Mouse (Mus musculus) telencephalon, adult 2 months (tissue): ENCODE results near the gene Rnf135.
"Not testable (repeated sequence)": the region's sequence is repeated elsewhere in the genome, so short reads cannot be mapped to it uniquely, and the experiment has no call there.

Source experiments
- DNase-seq: peaks from one replicate; pipeline ENCODE4 v3.0.0-alpha.2; 2011; ENCODE audit warnings: low read depth, low spot score

Gene Rnf135

GRCm38 (mm10) chr11:80183705-80184255, at the start of gene Rnf135:
Gene Rnf135, plus strand, starts transcription at chr11:80183851.
- peak; percentile 70 for DNase-seq

DNA sequence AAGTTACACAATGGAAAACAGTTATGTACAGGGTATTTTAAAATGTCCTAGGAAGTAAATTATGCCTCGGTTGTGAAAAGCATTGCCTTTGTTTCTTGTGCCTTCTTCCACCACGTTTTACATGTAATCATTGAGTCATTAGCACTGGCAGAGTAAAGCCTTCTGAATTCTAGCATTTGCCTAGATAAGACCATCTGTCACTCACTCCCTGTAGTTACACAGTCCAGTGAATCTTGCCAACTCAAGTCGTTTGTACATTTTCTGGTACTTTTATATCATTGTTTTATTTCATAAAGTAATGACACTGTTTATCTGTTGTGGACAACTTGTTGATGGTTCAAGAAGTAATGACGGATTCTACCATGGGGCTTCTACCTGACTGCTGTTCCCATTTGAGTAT, 48.9 kb upstream of the Rnf135 start:
- no peak for DNase-seq

DNA sequence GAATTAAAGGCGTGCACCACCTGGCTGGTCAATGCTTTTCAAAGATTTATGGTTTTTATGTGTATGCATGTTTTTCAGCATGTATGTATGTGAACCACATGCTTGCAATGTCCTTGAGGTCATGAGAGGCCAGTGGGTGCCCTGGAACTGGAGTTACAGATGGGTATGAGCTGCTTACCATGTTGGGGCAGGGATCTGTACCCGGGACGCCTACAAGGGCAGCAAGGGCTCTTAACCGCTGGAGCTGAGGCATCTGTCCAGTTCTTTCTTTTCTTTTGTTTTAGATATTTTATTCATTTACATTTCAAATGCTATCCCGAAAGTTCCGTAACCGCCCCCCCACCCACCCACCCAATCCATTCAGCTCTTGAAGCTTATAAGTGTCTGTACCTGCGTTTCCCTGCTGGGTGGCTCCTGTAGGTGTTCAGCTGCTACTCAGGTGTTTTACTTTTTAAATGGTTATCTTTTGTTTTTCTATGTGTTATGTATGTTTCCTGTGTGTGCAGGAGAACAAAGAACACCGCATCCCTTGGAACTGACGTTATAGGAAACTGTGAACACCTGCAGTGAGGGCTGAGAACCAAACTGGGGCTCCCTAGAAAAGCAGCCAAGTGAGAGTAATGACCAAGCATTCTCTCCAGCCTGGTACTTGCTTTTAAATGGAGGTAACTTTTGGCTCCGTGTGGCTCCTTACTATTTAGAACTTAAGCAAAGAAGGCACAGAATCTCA, 47.5 kb upstream of the Rnf135 start:
- DNase-seq = no peak

DNA sequence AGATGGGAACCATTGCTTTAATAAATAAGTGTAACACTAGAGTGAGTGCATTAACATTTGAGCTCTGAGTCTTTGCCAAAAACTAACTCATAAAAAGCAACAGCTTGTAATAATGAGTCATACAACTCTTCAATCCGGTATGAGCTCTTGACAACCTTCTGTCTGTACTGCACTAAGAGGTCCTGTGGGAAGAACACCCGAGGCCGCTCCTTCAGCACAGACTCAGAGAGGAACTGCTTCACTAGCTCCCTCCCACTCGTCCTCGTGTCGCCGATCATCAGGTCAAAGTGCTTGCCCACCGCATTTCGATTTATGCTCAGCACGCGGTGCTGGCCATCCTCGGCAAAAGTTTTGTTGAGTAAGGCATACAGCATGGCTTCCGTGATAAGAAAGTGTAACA, 46.9 kb upstream of the Rnf135 start:
- no peak for DNase-seq

DNA sequence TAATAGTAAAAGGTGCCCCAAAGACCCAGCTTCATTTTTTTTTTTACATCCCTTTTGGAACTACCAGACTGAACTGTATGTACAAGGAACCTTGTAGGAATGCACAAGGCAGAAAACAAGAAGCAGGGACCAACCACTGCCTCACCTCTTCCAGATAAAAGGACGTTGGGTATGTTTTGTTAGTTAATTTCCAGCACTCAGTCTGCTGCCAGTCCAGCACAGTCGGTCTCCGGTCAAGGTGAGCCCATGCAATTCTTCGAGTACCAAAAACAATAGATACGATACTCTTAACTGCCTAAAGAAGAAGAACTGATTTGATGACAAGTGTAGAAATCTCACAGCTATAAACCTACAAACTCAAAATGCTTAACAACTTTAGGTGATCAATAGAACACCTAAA, 45.9 kb upstream of the Rnf135 start:
- no peak for DNase-seq

DNA sequence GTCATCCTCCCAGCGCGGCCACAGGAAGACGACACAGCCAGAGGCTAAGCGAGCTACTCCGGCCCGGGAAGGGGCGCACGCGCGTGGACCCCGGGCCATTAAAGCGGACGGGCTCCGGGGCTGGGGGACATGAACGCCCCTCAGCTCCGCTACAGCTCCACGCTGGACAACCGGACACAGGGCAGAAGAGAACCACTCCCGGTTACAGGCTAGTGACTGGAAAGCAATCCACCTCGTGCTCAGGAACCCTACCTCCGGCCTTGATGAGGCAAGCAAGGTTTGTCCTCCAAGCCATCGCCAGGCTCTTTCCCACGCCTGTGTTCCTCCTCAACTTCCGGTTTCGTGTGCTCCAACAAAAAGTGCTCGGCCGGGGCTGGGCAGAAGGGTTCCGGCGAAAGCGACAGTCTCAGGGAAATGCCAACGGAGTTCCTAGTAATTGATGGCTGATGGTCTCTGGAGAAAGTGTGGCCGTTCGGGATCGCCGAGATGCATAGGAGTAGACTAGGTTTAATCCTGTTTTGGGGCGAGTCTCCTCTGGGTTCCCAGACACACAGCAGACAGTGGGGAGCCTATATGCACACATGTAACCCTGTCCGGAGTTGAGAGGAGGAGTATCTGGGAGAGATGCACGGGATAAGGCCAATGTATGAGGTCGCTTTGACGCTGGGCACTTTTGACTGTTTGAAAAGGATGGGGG, 41.7 kb upstream of the Rnf135 start, which contains the start of gene Tefm:
Gene Tefm (minus strand): TSS at position 351 of the 697 bp plus-strand sequence.
- DNase-seq = peak; percentile 86

DNA sequence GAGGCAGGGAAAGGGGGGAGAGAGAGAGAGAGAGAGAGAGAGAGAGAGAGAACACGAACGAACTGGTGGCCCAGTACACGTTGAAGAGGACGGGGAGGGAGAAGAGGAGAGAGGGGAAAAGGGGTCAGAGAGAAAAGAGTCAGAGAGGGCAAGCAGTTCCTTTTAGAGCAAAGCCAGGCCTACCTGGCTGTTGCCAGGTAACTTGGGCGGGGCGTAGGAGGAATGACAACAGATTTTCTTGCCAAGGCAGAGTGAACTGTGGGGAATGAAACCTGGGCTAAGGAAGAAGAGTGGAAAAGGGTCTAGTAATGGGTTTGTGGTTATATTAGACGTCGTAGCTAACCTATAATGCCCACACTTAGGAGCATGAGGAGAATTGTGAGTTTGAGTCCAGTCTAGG, 40.8 kb upstream of the Rnf135 start:
- no peak for DNase-seq

- DNase-seq = no peak
Measured at GRCm38 (mm10) chr11:80145787-80146275, 37.8 kb upstream of the Rnf135 start.

- no peak for DNase-seq
Measured at GRCm38 (mm10) chr11:80147748-80148147, 35.9 kb upstream of the Rnf135 start.

- no peak for DNase-seq
Measured at GRCm38 (mm10) chr11:80148313-80148712, 35.3 kb upstream of the Rnf135 start.

DNA sequence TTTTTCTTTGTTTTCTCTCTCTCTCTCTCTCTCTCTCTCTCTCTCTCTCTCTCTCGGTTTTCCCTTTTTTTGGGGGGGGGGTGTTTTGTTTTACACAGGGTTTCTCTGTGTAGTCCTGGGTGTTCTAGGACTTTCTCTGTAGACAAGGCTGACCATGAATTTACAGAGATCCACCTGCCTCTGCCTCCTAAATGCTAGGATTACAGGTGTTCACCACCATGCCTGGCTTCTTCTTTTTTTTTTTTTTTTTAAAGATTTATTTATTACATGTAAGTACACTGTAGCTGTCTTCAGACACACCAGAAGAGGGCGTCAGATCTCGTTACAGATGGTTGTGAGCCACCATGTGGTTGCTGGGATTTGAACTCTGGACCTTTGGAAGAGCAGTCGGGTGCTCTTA, 34.7 kb upstream of the Rnf135 start:
- not testable (repeated sequence) for DNase-seq

GRCm38 (mm10) chr11:80149412-80150023, 34.1 kb upstream of the Rnf135 start:
- no peak for DNase-seq

DNA sequence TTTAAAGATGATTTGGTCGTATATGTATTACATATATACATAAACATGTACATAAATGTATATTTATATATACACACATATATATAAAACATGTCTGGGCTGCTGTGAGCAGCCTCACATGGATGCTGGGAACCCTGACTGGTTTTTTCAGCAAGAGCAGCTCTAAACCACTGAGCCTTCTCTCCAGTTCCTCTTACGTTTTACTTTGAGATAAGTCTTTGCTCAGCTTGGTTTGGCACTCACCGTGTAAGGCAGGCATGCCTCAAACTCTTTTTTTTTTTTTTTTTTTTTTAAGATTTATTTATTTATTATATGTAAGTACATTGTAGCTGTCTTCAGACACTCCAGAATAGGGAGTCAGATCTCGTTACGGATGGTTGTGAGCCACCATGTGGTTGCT, 33.1 kb upstream of the Rnf135 start:
- no peak for DNase-seq

DNA sequence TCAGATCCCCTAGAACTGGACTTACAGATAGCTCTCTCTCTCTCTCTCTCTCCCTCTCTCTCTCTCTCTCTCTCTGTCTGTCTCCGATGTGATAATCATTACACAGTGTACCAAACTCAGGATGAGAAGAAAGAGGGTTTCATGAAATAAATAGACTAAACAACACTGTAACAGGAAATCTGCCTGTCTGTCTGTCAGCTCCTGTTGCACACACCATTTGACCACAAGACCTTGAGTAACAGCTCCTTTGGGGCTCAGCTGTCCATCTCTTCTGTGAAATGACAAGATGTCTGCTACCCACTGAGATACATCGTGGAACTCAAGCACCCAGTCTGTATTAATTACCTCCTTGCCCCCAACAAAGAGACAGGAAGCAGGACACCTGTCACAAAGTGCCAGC, 32.1 kb upstream of the Rnf135 start:
- no peak for DNase-seq

GRCm38 (mm10) chr11:80152376-80152775, 31.3 kb upstream of the Rnf135 start:
- no peak for DNase-seq

DNA sequence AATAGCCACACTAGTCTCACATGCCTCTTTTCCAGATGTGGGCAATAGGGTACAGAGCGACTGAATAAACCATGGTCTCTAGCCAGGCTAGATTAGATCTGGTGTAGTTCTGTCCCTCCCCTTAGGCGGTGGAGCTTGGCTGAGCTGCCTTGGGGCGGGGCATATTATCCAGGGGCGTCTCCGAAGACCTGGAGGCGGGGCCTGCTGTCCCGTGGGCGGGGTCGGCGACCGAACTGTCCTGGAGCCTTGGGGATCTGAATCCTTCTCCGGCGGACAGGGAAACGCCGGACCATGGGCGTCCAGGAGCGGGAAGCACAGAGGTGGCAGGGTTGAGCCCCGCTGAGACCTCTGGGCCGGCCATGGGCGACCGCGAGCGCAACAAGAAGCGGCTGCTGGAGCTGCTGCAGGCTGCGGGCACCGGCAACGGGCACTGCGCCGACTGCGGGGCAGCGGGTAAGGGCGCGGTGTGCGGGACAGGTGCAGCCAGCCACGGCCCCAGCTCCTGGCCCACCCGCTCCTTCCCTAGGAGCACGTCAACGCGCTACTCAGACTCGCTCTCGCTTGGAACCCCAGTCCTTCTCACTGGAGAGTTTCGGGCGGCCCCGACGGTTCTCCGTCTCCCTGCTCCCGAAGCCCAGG, 29.7 kb upstream of the Rnf135 start, which contains the start of gene Adap2:
Gene Adap2 (plus strand): TSS at position 249 of the 639 bp plus-strand sequence.
- no peak for DNase-seq

GRCm38 (mm10) chr11:80154501-80154900, 29.1 kb upstream of the Rnf135 start:
- no peak for DNase-seq

DNA sequence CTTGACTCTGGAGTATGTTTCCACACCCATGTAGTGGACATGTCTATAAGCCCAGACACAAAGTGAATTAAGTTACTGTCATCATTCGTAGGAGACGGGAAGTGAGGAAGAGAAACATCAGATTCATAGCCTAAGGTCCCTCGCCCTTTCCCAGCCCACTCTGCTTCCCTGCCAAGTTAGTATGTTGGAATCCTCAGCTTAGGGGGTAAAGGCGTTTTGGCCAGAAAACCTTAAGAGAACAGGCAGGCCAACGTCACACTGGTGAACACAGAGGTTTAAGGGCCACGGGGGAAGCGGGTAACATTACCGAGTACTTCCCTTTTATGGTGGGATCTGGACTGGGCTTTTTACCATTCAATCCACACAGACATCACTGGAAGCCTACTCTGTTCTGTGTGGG, 28.1 kb upstream of the Rnf135 start:
- DNase-seq = no peak

GRCm38 (mm10) chr11:80155961-80156360, 27.7 kb upstream of the Rnf135 start:
- DNase-seq = no peak

DNA sequence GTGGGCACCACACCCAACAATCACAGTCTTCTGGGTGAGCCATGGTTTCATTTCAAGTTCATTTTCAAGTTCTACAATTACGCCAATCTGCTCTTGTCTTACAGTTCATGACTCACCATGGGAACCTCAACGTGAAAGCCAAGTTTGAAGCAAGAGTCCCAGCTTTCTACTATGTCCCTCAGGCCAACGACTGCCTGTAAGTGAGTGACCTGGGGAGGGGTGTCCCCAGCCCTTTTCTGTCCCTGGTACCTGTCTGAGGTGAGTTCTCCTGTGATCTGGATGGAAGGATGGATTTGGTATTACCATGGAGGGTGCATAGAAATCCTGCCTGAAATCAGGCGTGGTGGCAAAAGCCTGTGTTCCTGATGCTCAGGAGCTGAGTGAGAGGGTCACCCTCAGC, 26.8 kb upstream of the Rnf135 start:
- no peak for DNase-seq

- no peak for DNase-seq
Measured at GRCm38 (mm10) chr11:80159018-80159417, 24.6 kb upstream of the Rnf135 start.

DNA sequence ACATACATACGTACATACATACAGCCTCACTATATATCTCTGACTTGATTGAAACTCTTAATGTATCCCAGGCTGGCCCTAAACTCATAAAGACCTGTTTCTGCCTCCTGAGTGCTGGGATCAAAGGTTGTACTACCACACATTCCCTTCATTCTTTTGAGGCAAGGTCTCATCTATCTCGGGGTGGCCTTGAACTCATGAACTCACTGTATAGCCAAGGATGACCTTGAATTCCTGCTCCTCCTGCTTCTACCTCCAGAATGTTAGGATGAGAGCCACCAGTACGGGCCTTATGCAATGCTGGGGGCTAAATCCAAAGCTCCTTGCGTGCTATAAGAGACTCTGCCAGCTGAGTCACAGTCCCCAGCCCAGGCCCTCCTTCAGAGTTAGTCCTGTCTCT, 22.6 kb upstream of the Rnf135 start:
- no peak for DNase-seq
